Mouse (Mus musculus): Measurements from ENCODE around the gene Dcst1. TPM values are rescaled to one million over a fixed set of nuclear protein-coding genes. Genes with fewer than 3 reads are reported as not detected.

The Dcst1 gene
- total and polyA plus RNA-seq, 2 experiments from 2014 or later = 0.05 to 1.1 TPM

DNA sequence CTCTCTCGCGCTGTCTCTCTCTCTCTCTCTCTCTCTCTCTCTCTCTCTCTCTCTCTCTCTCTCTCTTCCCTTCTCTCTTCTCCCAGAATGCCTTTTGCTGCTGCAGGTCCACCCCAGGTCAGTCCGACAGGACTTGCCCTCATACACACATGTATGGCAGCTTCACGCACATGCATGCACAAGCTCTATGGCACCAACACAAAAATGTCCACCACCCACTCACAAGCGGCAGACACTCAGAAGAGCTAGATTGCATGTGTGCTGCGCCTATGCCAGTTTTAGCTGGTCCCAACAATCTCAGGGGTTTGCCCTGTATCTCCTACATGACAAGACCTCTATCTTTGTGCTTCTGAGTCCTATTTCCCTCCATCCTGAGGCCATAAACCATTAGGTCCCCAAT is 47.8 kb downstream of the Dcst1 start:
- 0 out of 2 replicates have a peak overlapping the region, but pooled peaks have one; percentile 29 for H3K9ac ChIP-seq (replicated peaks; ENCODE audit: low read length, poor library complexity, severe bottlenecking)
- WGBS = 42% methylated on average over 6 of the region's 6 CpGs
- TF ChIP-seq CTCF (IDR thresholded peaks at IDR 0.05) = no peak
- H3K27ac ChIP-seq (ENCODE audit: low read depth, low read length) = peak overlapping the region; percentile 32; the same call in 1 of the 2 replicates
- no peak overlapping the region for H3K4me3 ChIP-seq (ENCODE audit: low read depth, low read length)
- peaks cover 16% of the 10 kb centered on the region for H3K36me3 ChIP-seq (ENCODE audit: insufficient read depth, low read length)
- ATAC-seq (ENCODE audit: low FRiP score) = no peak
- H3K9me3 ChIP-seq (ENCODE audit: low read length) = no peaks in the 10 kb centered on the region
- DNase-seq (ENCODE audit: low spot score) = no peak
- no peaks in the 10 kb centered on the region for H3K27me3 ChIP-seq (ENCODE audit: insufficient read depth, low read length)
- no peaks in the 10 kb centered on the region for H3K4me1 ChIP-seq (ENCODE audit: insufficient read depth, low read length)
- H3K4me2 ChIP-seq (ENCODE audit: low read depth, low read length, poor library complexity, severe bottlenecking) = 0 out of 2 replicates have a peak overlapping the region, but pooled peaks have one; percentile 9

DNA sequence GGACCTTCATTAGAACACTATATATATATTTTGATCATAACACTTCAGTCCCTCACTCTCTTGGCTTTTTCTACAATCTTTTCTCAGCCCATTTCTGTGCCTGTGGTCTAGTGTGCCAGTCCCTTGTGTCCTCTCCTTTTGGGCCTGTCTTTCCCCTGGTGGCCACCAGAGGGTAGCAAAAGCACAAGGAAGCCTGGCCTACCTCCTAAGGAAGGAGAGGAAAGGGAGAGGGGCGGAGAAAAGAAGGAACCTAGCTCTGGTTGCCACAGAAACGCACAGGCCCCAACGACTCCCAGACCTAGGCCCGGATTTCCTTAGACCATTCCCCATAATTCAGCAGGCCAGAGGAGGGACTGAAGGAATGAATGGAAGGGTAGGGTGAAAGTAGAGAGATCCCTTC is 48.2 kb downstream of the Dcst1 start:
- 0% methylated on average over 4 of the region's 4 CpGs for WGBS

DNA sequence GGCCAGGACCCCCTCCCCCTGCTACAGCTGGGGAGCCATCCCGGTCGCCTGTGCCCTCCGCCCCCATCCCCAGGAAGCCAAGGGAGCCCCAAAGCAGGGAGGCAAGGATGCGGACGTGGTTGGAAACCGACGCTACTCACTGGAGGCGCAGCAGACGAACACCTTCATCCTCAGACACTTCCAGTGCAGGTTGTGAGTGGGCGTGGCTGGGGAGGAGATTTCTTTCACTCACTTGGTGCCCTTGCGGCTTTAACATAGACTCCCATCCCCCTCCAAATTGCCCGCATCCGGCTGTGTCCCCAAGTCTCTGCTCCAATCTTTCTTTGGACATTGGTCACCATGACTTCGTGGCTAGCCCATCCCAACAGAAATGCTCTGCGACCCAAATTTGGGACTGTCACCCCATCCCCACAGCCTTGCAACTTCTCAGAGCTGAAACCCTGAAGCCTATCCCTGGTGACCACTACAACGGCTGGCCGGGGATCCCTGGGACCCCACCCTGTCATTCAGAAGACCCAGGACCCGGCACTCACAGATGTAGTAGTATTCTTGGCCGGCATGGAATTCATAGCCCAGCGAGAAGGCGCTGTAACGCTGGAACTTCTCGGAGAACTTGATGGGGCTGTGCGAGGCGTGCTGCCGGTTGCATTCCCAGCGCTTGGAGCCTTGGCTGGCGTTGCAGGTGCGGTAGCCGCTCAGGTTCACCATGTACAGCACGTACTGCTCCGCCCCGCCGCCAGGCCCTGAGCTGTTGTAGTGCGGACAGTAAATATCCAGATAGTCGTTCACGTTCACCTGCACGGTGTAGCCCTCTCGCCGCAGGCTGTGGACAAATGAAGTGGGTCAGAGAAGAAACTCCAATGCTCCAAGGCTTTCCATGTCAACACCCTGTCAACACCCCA is 48.9 kb downstream of the Dcst1 start:
- WGBS = 8% methylated on average over 40 of the region's 40 CpGs
- Histone ChIP-seq H3K4me3 (ENCODE audit: low read depth, low read length) (no peak overlapping the region), H3K9ac (replicated peaks; ENCODE audit: low read length, poor library complexity, severe bottlenecking) (no peak overlapping the region; the same call in 1 of the 2 replicates), H3K4me1 (ENCODE audit: insufficient read depth, low read length) (no peaks in the 10 kb centered on the region), H3K27me3 (ENCODE audit: insufficient read depth, low read length) (no peaks in the 10 kb centered on the region), H3K27ac (ENCODE audit: low read depth, low read length) (no peak overlapping the region), H3K9me3 (ENCODE audit: low read length) (no peaks in the 10 kb centered on the region), H3K36me3 (ENCODE audit: insufficient read depth, low read length) (peaks cover 16% of the 10 kb centered on the region), H3K4me2 (ENCODE audit: low read depth, low read length, poor library complexity, severe bottlenecking) (peak overlapping the region; percentile 40)
- TF ChIP-seq CTCF (IDR thresholded peaks at IDR 0.05) = no peak
- ATAC-seq (ENCODE audit: low FRiP score) (no peak), DNase-seq (ENCODE audit: low spot score) (no peak)

More for the DNA sequence above, 48.2 kb downstream of the Dcst1 start:
- Histone ChIP-seq H3K4me1 (ENCODE audit: insufficient read depth, low read length) (no peaks in the 10 kb centered on the region), H3K27ac (ENCODE audit: low read depth, low read length) (peak overlapping the region; percentile 32; the same call in 1 of the 2 replicates), H3K36me3 (ENCODE audit: insufficient read depth, low read length) (peaks cover 16% of the 10 kb centered on the region), H3K4me3 (ENCODE audit: low read depth, low read length) (no peak overlapping the region), H3K4me2 (ENCODE audit: low read depth, low read length, poor library complexity, severe bottlenecking) (peak overlapping the region; percentile 29; the same call in 1 of the 2 replicates), H3K27me3 (ENCODE audit: insufficient read depth, low read length) (no peaks in the 10 kb centered on the region), H3K9me3 (ENCODE audit: low read length) (no peaks in the 10 kb centered on the region), H3K9ac (replicated peaks; ENCODE audit: low read length, poor library complexity, severe bottlenecking) (peak overlapping the region; percentile 29; the same call in 1 of the 2 replicates)
- DNase-seq (ENCODE audit: low spot score) (peak; percentile 91), ATAC-seq (ENCODE audit: low FRiP score) (0 out of 2 replicates have a peak, but pooled peaks have one; percentile 11)
- TF ChIP-seq CTCF (IDR thresholded peaks at IDR 0.05) = peak; percentile 97

DNA sequence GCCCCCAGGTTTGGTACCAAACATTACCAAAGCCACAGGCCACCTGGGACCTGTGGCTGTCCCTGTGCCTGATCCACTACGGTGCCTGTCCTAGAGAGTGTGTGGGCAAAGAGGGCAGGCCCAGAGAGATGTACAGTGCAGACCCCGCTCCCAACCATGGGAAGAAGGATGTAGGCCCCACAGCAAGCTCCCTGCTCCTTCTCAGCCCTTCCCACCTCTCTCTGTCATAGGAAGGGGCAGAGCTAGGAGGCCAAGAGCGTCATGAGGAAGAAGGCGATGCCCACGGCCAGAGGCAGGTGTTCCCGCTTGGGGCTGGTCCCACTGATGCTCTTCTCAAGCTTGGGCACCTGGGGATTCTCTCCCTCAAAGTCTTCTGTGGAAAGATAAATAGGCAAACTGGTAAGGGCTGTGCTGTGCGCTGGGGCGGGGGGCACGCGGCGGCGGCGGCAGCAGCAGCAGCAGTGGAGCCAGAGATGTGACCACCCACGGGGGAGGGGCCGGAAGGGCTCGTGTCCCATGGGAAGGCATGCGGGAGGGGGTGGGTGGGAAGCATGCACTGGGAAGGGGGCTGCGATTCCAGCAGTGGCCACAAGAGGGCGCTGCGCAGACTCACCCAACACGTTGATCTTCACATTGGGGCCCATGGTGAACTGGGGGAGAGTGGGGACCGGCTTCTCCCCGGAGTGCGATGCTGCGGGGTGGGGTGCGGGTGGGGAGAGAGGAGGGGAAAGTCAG is 49.7 kb downstream of the Dcst1 start:
- TF ChIP-seq CTCF (IDR thresholded peaks at IDR 0.05) = peak; percentile 83
- Histone ChIP-seq H3K9ac (replicated peaks; ENCODE audit: low read length, poor library complexity, severe bottlenecking) (0 out of 2 replicates have a peak overlapping the region, but pooled peaks have one; percentile 33), H3K4me3 (ENCODE audit: low read depth, low read length) (no peak overlapping the region), H3K27ac (ENCODE audit: low read depth, low read length) (no peak overlapping the region), H3K4me2 (ENCODE audit: low read depth, low read length, poor library complexity, severe bottlenecking) (peak overlapping the region; percentile 40), H3K4me1 (ENCODE audit: insufficient read depth, low read length) (no peaks in the 10 kb centered on the region), H3K9me3 (ENCODE audit: low read length) (no peaks in the 10 kb centered on the region), H3K27me3 (ENCODE audit: insufficient read depth, low read length) (no peaks in the 10 kb centered on the region), H3K36me3 (ENCODE audit: insufficient read depth, low read length) (peaks cover 16% of the 10 kb centered on the region)
- ATAC-seq (ENCODE audit: low FRiP score) (peak; percentile 5; the same call in 1 of the 2 replicates), DNase-seq (ENCODE audit: low spot score) (peak; percentile 80)
- WGBS = 6% methylated on average over 21 of the region's 26 CpGs

DNA sequence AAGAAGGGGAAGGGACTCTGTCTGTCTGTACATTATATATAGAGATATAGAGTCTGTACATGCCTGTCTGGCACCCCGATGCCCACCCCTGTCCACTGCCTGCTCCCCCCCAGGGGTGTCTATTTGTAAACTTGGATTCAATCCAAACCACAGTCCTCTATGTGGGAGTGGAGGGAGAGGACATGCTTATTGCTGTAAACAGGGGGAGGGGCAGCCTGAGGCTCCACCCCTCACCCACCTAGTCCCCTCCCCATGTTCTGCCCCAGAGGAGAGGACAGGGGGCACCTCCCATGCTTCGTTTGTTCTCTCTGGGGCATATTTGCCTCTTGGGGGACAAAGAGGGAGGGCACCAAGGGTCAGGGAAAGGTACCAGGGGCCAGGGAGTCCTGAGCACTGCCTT is 50.3 kb downstream of the Dcst1 start:
- Histone ChIP-seq H3K4me2 (ENCODE audit: low read depth, low read length, poor library complexity, severe bottlenecking) (peak overlapping the region; percentile 40; the same call in 1 of the 2 replicates), H3K27me3 (ENCODE audit: insufficient read depth, low read length) (no peaks in the 10 kb centered on the region), H3K4me3 (ENCODE audit: low read depth, low read length) (no peak overlapping the region), H3K27ac (ENCODE audit: low read depth, low read length) (no peak overlapping the region), H3K9ac (replicated peaks; ENCODE audit: low read length, poor library complexity, severe bottlenecking) (no peak overlapping the region), H3K4me1 (ENCODE audit: insufficient read depth, low read length) (no peaks in the 10 kb centered on the region), H3K36me3 (ENCODE audit: insufficient read depth, low read length) (peaks cover 16% of the 10 kb centered on the region), H3K9me3 (ENCODE audit: low read length) (no peaks in the 10 kb centered on the region)
- 34% methylated on average over 2 of the region's 2 CpGs for WGBS
- DNase-seq (ENCODE audit: low spot score) (no peak), ATAC-seq (ENCODE audit: low FRiP score) (no peak)
- TF ChIP-seq CTCF (IDR thresholded peaks at IDR 0.05) = no peak
